Mouse (Mus musculus) retina, embryonic 14.5 days (tissue): ENCODE measurements around the gene Endod1.

Experiments
- DNase-seq: peaks from one replicate; pipeline ENCODE4 v3.0.0-alpha.2; 2015; ENCODE audit warnings: low spot score

The Endod1 gene

GRCm38 (mm10) chr9:14316618-14317017 lies 64.7 kb downstream of the Endod1 start:
- no peak for DNase-seq

DNA sequence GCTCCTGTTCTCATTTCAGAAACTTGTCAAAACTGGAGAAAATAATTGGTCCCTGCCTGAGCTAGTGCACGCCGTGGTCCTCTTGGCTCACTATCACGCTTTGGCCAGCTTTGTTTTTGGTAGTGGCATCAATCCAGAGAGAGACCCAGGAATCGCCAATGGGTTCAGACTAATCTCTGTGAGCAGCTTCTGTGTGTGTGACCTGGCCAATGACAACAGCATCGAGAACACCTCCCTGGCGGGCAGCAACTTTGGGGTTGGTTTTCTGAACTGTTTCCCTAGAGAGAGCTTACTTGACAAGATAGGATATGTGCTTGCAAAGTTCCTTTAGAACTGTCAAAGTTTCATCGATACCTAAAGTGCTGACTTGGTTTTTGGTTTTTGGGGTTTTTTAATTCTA lies 66.8 kb downstream of the Endod1 start:
- DNase-seq, result no peak

GRCm38 (mm10) chr9:14313968-14314367 lies 67.3 kb downstream of the Endod1 start:
- DNase-seq, result no peak

GRCm38 (mm10) chr9:14307341-14307740 lies 74.0 kb downstream of the Endod1 start:
- DNase-seq, result no peak

DNA sequence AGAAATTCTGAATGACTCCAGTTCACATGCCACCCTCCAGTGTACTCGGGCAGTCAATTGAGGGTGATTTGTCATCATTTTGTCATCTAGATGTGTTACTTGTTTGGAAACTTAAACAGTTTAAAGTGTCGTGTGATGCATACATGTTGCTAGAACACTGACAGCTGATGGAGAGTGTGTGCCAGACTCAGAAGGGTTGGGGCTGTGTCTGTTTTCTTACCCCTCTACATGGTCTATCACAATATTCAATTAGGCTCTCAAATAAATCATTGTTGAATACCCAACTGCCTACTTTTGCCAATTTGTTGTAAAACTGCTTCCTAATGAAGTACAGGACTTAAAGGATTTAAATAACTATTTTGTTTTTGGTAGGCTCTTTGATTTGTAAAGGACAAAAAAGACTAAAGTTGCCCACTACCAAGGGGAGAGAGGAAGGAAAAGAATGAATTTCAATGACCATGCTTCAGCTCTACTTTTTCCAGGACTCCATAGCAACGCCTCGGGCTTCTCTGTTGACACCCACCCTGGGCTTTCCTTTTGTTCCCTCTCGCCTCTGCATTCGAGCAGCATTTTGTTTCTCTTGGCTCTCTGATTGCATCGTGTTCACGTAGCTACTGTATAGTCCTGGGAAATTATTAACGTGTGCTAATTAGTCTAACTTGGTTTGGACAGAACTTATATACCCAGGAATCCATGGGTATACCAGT lies 76.9 kb downstream of the Endod1 start:
- DNase-seq, result no peak
